Mouse (Mus musculus) lung, postnatal 4 days (tissue): Measurements from ENCODE around the gene Slc22a3.

ENCODE experiments used
- DNase-seq, 2 experiments: peaks; one replicate each; pipeline ENCODE4 v3.0.0; 2021

Gene Slc22a3

DNA sequence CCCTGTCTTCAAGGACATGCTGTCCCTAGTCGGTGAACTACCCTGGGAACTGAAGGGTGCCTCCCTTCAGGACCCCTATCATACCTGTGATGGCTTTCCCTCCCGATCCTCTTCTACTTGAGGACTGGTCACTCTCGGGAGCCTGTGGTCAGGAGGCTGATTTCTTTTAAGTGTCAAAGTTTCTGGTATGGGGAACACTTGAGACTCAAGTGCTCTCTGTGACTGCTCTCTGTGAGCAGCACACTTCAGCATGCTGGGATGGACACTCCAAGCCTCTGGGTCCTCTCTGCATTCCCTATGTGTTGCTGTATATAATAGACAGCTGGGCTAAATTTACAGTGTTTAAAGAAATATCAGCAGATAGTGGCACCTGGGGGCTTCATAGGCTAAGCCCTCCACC lies 39.9 kb downstream of the Slc22a3 start:
- DNase-seq: peak in 1 of 2 experiments; percentile 9

DNA sequence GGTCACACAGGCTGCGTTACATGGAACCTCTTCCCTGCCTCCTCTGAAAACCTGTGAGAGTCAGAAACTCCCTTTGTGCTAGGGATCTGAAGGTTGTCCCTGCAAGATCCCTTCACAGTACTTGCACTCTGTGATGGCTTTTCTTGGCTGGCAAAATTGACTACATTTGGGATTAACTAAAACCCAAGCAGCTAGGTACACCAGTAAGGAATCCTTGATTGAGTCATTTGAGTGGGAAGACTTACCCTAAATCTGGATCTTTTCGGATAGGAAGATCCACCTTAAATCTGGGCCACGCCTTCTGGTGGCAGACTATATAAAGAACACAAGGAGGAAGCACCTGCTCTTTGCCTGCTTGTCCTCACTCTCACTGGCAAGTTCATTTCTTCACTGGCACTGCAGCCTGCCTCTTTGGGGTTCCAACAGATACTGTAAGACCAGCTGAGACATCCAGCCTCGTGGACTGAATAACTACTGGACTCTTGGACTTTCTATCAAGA lies 41.0 kb downstream of the Slc22a3 start:
- no peak for DNase-seq

DNA sequence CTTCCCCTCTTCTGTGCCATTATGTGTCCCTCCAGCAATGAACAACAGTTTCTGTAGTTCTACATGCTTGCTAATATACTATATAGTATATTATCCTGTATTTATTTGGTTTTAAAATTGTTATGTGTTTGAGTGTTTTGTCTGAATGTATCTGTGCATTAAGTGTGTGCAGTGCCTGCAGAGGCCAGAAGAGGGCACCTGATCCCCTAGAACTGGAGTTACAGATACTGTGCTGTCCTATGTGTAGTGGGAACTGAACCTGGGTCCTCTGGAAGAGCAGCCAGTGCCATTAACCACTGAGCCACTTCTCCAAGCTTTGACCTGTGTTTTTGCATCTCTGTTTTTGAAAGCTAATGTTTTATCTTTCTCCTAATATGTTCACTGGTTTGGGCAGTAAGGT lies 46.3 kb downstream of the Slc22a3 start:
- no peak for DNase-seq

DNA sequence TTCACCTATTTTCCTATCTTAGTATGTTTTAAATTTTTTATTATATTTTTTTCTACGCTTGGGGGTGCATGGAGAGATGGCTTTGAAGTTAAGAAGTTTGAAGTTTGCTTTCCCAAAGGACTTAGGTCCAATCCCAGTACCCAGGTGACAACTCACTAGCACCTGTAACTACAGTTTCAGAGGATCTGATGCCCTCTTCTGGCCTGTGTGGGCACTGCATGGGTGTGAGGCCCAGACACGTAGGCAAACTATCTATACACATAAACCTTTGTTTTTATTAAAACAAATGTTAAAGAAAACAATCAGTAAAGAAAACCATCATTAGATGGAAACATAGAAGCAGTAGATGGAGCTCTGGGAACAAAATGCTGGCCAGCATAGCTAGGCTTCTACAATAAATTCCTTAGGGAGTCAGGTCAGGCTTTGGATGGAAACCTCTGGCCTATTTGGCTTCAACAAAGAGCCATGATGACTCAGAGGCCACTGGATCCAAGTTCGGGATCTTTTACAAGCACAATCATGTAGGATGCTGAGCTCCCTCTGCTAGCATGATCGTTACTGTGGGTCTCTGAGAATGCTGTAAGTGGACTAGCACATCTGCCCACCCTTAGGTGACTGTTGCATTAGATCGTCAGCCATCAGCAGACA lies 52.2 kb downstream of the Slc22a3 start:
- peak in 1 of 2 experiments; percentile 24 for DNase-seq

DNA sequence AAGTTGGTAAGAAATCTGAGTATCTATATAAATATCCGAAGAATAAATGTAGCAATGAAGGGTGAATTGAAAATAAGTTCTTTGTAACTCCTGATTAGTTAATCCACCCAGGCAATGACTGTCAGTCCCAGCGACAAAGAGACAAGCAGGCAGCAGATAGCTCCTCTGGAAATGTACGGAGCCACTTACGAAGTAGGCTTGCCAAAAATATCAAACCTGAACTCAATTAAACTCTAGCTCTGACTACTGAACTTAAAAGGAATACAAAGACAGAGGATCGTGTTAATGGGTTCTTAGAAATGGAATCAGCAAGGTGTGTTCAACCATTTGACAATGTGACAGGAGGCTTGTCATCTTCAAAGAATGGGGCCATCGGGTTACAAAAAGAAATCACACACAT lies 53.8 kb downstream of the Slc22a3 start:
- no peak for DNase-seq

DNA sequence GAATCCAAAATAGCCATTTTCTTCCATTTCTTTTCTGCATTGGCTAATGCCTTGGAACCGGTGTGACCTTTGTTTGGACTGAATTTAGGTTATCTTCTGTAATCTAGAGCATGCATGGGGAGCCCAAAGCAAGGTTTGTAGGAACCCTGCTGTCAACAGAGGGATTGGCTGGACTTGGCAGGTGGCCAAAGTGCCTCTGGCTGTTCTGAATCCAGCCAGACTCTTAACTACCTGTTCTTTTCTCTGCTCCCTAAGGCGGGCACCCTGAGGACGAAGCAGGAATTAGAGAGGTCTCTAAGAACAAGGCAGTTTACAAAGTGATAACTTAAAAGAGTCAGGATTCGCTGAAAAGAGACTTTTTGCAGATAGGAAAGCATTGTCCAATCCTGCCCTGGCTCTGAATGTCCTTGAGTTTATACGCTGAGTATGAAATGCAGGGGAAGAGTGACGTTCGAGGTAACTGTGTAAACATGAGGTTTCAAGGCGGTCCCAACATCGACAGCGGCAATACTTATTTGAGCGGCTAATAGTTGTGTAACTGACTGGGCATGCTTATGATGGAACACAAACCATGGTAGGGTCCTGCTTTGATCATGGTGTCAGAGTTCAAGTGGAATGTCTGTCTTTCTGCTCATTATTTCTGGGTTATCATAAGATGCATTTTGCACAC lies 54.5 kb downstream of the Slc22a3 start:
- DNase-seq: peak in 1 of 2 experiments; percentile 9

DNA sequence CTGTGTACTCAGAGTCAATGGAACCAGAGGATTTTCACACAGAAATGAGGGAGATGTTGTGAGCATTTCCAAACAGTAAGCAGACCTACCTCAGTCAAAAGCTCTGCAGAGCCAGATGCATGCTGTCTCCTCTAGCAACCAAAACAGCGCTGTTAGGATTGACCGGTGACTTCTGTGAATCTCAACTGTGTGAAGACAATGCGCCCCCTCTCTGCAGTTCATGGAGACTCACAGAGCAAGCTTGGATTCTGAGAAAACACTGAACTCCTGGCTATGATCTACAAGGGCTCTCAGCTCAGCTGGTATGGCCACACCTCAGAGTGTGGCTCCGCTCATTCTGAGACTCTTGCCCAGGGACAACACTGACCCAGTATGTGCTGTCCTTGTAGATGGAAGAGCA lies 56.3 kb downstream of the Slc22a3 start:
- DNase-seq: no peak

DNA sequence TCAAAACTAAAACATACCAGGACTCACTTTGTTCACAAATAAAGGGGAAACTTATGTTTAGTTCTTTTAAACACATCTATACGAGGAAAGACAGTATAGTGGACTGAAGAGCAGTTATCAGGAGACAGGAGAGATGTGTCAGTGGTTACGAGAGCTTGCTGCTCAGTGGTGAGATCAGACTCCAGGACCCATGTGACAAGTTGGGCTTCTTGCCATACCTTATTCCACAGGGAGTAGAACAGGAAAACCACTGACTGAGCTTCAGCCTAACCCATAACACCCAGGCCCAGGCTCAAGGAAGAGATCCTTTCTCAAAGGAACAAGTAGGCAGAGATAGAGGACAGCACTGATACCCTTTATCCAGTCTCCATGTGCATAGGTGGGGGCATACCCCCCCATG lies 62.9 kb downstream of the Slc22a3 start:
- no peak for DNase-seq

DNA sequence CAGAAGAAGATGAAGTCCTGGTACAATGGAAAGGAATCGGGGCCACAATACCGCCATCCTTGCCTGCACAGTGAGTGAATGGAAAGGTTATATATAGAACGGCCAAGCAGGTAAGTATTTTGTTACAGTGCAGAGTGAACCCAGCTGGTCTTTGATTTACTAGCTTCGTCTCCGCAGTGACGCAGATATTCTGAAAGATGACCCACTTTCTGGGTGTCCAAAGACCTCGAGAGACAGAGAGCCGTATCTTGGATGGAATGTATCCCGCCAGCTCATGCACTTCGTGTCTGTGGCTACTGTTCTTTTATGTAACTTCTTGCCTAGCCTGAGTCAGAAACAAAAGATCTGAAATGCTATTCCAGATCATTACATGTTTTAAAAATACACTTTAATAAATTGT lies 69.7 kb downstream of the Slc22a3 start:
- DNase-seq: no peak

DNA sequence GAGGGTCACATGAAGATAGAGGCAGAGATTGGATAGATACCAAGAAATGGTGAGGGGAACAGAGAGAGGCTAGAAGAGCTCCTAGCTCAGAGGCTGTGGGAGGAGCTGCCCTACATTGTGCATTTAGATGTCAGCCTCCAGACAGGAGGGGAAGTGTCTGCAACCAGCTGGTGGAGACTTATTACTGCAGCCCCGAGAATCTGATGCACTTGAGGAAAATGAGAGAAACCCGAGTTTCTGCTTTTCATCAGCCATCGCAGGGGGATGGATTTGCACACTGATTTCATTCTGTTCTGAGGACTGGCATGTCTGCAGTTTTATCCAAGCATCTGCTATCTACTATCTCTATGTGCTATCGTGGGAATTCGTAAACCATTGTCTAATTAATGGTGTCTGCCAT lies 75.8 kb downstream of the Slc22a3 start:
- no peak for DNase-seq

DNA sequence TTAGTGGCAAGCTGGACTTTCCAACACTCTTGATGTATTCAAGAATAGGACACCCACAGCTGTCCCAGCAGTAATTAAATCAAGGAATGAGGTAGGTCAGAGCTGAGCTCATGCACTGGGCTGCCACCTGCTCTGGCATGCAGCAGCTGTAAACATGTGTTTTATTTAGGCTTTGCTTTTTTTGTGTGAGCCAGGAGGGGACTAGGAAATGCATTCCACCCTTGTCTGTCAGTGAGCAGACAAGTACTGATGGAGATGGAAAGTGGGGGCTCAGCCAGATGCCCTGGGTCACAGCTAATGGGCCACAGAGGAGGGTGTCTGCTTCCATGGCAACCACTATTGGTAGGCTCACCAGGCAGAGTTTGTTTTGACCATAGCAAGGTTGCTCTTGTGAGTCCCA lies 79.1 kb downstream of the Slc22a3 start:
- DNase-seq: peak in 1 of 2 experiments; percentile 59

DNA sequence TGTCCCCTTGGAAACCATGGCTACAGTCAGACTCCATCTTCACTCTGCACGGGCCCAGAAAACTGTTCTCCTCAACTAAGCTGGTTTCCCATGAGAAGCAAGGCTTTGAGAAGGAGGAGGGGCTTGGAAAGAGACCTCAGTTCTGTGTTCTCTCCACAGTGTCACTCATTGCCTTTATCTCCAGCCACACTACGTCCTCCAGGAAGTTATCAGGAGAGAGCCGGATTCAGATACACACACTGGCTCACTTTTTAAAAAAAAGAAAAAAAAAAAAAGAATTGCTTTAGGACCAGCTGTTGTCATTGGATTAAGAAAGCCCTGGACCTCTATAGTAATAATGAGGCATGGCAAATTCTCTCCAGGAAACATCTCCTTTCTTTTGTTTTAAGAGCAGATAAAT lies 80.3 kb downstream of the Slc22a3 start:
- DNase-seq: no peak

DNA sequence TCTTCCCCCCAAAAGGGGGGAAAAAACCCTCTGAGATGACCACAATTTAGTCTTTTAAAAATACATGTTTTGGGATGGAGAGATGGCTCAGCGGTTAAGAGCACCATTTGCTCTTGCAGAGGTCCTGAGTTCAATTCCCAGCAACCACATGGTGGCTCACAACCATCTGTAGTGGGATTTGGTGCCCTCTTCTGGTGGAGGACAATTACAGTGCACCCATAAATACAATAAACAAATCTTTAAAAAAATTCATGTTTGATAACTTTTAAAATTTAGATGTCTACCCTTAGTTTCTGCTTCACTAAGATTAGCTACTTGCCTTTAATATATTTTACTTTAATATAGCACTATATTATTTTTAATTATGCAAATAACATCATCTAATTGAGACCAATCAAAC lies 85.4 kb downstream of the Slc22a3 start:
- no peak for DNase-seq

DNA sequence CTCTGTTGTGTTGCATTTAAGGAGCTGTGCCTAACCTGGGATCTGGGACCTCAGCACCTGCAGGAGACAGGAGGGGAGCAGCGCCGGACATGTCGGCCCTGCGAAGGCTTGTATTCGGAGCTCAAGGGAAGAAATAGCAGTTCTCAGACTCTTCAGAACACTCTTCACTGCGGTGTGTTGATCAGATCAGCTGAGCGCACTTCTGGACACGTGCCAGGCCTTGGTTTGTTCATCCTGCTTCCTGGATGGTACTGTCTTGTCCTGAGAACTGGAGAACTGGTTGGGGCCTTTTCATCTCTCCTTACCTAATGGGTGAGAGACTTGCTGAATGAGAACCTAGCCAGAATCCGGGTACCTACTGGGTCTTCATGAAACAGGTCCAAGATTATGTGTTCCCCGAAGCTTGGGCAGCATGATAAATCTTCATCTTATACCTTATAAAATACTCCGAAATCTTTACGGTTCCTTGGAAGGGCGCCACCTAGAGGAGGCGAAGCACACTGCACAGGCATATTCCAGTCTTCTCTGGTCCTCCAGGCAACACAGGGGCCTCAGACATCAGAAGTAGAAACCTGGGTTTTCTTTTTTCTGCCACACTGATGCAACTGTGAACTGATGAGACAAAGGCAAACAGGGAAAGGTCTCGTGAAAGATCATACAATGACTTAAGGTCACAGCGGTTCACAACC lies 86.5 kb downstream of the Slc22a3 start:
- peak in 1 of 2 experiments; percentile 25 for DNase-seq

DNA sequence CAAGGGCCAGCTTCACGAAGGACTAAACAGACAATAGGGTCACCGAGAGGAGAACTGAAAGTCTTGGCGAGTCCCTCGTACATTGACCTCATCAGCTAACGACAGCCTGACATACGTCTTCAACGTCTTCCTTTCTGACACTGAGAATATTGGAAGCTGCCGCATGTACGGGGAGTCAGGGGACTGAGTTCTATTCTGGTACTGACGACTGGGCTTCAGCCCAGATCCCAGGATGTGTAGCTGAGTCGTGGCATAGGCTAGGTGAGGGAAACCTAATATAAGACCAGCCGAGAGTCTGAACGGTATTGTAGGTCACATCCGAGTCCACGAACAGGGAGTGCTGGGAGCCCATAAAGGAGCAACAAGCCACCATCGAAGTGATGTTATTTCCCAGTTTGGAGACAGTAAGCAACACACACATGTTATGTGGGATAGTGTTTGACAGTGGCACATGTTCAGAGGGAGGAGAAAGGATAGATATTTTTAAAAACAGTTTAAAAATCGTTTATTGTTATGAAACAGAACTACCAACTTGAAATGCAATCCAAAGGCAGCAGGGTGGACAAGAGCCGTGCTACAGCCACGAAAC lies 87.9 kb downstream of the Slc22a3 start:
- DNase-seq: no peak

DNA sequence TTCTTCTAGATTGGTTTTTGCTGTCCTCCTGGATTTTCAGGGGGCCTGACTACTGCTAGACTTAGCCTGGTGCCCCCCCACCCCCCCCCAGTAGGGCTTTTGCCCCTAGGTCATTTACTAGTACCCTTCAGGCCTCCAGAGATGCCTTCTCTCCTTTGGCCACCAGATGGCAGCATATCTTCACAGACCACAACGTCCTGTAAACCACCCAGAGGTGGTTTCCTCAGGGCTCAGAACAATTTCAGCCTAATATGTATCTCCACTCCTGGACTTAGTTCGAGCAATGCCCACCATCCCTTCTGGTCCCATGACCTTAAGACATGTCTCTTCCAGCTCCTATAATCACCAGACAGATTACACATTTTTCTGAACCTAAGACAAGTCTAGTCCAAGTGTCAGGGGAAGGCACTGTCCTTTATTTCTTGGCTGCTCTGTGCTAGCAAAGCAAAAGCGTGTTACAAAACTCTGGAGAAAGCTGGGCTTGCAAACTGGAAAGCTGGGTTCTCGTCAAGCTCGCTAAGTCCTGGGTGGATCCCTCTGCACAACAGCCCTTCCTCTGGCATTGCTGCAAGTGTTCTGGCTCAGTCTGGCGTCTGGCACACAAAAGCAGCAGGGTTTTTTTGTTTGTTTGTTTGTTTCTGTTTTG lies 91.1 kb downstream of the Slc22a3 start:
- peak; percentile 68 to 86 for DNase-seq

DNA sequence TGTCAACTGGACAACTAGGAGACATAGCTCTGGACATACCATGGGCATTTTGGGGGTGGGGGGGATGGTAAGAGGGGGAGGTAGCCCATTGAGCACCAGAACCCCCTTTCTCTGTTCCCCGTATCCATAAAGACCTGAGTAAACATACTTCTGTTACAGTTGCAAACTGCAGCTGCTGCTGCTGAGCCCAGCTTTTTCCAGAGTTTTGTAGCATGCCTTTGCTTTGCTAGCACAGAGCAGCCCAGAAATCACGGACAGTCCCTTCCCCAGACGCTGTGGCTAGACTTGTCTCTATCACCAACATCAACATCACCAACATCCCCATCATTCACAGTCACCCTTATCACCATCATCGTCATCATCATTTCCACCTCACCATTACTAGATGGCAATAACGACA lies 91.8 kb downstream of the Slc22a3 start:
- DNase-seq: no peak

DNA sequence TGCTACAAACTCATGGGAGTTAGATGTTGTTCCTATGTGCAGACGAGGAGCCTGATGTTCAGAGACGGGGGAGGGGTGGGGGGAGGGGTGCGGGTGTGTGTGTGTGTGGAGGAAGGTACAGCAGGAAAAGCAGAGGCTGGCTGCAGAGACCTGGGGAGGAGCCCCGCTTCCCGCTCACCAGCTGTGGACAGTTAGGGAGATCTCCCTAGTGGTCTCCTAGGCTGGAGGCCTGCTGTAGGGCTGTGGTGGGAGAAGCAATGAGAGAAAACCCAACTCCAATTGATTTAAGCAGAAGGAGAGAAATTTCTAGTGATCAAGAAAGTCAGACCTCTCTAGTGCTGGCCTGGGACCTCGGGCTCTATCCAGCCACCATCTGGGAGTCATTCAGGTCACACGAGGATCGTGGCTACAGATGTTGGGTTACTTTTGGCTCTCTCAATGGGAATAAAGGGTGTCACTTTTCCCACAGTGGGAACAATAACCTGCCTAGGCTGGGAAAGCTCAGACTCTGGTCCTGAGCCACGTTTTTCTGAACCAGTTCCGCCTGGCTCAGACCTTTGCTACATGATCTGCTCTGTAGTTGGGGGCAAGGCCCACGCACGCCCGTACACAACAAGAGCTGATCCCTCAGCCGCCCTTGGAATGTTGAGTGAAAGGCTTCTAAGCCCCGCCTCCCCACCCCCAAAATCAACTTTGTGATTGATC lies 92.3 kb downstream of the Slc22a3 start:
- peak in 1 of 2 experiments; percentile 33 for DNase-seq

DNA sequence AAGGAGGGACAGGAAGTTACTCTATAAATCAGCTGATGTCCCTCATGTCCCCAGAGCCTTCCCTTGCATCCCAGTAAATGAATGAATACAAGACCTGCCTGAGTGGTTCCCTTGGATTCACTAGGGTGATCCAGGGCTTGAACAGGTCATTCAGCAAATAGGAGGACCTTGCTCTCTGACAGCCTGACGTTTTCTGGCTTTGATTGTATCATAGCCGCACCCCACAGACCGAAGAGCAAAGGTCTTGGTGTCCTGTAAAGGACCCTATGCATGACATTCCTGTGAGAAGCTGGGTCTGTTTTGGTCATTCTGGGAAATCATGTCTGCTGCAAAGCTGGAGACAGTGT lies 94.6 kb downstream of the Slc22a3 start:
- no peak for DNase-seq

DNA sequence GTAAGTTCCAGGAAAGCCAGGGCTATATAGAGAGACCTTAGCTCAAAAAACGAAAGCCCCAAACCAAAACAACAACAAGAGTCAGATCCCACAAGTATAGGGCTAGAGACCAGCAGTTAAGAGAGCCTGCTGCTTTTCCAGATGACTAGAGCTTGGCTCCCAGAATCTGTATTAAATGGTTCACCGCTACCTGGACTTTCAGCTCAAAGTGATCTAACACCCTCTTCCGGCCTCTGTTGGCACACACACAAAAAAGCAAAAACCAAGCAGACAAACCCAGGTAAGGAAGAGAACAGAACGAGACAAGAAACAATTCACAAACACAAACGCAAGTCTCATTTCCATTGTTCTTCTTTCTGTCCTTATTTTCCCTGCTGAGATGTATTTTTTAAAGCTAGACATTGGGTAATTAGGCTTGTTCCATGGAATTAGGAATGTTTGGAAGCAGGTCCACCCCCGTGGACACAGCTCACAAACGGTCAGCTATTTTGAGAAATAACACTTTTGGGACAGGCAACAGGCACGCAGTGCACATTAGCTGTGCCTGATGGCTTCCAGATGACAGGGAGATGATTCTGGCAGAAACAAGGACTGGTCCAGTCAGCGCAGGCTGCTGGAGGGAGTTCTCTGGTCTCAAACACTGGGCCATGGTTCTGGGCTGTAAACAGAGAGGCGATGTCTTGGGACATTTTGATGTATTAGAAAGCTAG lies 95.2 kb downstream of the Slc22a3 start:
- DNase-seq: peak; percentile 73 to 90

DNA sequence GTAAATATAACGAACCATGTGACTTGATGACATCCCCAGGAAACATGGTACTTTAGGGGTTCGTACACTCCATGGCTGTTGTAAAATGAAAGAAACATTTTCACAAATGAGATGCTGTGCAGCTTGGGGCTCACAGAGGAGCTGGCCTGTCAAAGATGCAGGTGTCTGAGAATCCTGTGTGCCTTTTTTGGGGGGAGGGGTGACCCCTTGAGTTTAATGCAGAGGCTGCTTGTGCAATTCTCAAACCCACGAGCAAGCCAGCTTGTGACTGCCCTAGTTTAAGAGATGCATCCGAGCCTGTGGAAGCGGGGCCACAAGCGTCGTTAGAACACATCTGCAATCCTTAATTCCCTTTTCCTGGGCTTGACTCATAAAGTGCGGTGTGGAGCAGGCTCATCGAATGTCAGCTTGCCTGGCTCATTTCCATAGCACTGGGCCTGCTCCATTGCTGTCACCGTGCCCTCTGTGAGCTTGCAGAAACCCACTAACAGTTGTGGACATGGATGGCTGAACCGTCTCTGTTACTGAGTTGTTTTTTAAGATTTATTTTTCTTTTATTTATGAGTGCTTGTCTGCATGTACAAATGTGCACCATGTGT lies 98.1 kb downstream of the Slc22a3 start:
- no peak for DNase-seq
